Mouse (Mus musculus) left cerebral cortex, adult 6 months (tissue): Measurements from ENCODE around the gene Got1. TPM values are rescaled to one million over a fixed set of nuclear protein-coding genes. Genes with fewer than 3 reads are reported as not detected.

ENCODE experiments used
- long read RNA-seq, 2 experiments: library from polyadenylated mRNA; unstranded; transcript quantifications; one replicate each; pipeline ENCODE4 v2.0.0; 2019 to 2020
- polyA plus RNA-seq: library from polyadenylated mRNA; unstranded; fragments of <200 nt; fragmentation: Nextera tagmentation; gene quantifications from 2 replicates; pipeline ENCODE4 v1.2.3, GENCODE M21; 2021

Got1 gene
- polyA plus RNA-seq: 341 and 380 TPM in 2 replicates
- long read RNA-seq, experiment 1, transcript Got1-201 (9 exons, 2,058 nt): major isoform, 2,512 of 2,624 reads
- long read RNA-seq, experiment 1, transcript Got1-203 (3 exons, 661 nt): minor isoform, 6 of 2,624 reads
- long read RNA-seq, experiment 1, partial matches to known transcripts: 62 of 2,624 reads
- long read RNA-seq, experiment 1, other reads (novel, unspliced or antisense): 44 of 2,624 reads
- long read RNA-seq, experiment 2, transcript Got1-201 (9 exons, 2,058 nt): major isoform, 528 of 669 reads
- long read RNA-seq, experiment 2, transcript Got1-203 (3 exons, 661 nt): minor isoform, 13 of 669 reads
- long read RNA-seq, experiment 2, partial matches to known transcripts: 75 of 669 reads
- long read RNA-seq, experiment 2, other reads (novel, unspliced or antisense): 53 of 669 reads

DNA sequence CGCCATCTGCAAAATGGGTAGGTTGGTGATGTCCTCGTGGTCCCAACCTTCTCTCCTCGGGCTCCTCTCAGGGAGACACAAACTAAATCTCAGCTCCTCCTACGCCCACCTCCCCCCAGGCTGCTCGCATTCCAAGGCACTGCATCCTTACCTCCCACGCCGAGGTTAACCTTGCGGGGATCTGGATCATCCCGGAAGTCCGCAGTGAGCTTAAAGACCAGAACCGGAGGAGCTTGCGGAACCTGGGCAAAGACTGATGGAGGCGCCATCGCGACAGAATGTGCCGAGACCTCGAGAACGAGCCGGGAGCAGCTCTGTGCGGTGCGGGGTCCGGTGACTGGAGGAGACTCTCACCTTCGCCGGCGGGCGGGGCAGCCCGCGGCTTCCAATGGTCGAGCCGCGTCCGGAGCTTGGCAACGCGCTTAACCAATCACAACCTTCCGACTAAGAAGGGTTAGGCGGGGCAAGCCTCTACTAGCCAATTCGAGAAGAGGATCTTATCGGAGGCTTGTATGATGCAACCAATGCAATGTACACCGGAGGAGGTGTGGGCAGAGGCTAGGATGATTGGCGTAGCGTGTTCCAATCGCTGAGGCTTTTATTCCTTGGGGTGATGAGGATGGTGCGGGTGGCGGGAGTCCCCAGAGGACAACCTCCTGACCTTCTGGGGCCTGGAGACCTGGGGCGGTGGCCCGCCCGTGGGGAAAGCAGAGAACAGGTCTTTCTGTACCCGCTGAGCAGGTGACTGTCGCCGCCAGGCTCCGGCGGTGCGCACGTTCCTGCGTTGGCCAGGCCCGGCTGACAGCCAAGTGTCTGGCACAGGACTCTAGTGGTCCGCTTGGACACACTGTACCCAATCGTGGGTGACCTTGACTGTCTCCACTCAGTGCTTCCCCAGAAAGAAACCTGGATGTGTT is at the start of gene Got1:
Gene Got1 (minus strand): TSS at position 419 of the 917 bp plus-strand sequence.

Other genes starting within 250 kb of the Got1 start
- gene Hpse2, start 136.2 kb downstream of the Got1 start, polyA plus RNA-seq: 0.03 TPM in 1 of 2 replicates, not detected in the other
- gene Cnnm1, start 84.2 kb downstream of the Got1 start, polyA plus RNA-seq: 12.4 and 19.2 TPM in 2 replicates
- gene Nkx2-3, start 87.7 kb upstream of the Got1 start, polyA plus RNA-seq: not detected in 2 replicates
- 5.8 and 6.0 TPM in 2 replicates for gene Slc25a28, start 150.3 kb upstream of the Got1 start, polyA plus RNA-seq
- gene Entpd7, start 165.1 kb upstream of the Got1 start, polyA plus RNA-seq: 4.5 and 5.3 TPM in 2 replicates
- gene Cutc, start 228.4 kb upstream of the Got1 start, polyA plus RNA-seq: 12.6 and 15.1 TPM in 2 replicates
- gene Cox15, start 228.4 kb upstream of the Got1 start, polyA plus RNA-seq: 7.3 and 7.6 TPM in 2 replicates